Mouse (Mus musculus): ENCODE data around the gene Tnnt3.

The Tnnt3 gene

GRCm38 (mm10) chr7:142498575-142498974 lies at the start of gene Tnnt3:
Gene Tnnt3, plus strand, starts transcription at chr7:142498836.
- no peak for DNase-seq (ENCODE audit: low spot score)

- DNase-seq (ENCODE audit: low spot score) = no peak
Measured at GRCm38 (mm10) chr7:142449038-142449617, 49.5 kb upstream of the Tnnt3 start.

DNA sequence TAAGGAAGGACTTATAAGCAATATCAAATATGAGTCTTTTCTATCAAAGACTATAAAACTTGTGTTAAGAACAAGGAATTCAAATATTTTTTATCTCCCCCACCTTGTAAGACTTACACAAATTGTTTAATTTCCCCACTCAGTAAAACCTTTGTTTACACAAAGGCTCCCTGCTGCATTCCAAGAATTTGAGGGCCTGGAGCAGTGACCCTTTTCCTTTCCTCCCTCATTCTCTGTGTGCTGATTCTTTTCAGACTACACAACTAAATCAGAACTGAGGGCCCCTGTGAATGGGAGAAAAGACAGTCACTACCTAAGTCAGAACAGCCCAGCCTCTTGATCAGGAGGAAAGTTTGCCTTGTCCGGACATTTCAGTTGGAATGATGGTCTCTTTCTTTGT lies 43.9 kb upstream of the Tnnt3 start:
- DNase-seq (ENCODE audit: low spot score) = no peak

DNA sequence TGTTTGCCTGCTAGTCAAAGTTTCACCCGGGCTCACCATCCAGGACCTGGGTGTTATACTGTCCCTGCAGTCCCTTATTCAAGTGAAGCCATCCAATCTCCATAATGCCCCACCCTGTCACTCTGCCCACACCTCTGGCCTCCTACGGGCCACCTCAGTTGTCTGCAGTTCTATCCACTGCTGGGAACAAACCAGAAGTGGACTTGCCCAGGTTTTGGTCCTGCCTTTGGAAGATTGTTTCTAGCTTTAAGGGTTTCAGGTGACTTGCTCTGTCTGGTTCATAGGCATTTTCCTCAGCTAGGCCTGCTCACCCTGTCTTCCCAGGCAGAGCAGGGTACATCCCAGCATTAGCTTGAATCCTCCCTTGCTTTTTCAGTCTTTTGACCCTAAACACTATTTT lies 43.4 kb upstream of the Tnnt3 start:
- DNase-seq (ENCODE audit: low spot score) = no peak

DNA sequence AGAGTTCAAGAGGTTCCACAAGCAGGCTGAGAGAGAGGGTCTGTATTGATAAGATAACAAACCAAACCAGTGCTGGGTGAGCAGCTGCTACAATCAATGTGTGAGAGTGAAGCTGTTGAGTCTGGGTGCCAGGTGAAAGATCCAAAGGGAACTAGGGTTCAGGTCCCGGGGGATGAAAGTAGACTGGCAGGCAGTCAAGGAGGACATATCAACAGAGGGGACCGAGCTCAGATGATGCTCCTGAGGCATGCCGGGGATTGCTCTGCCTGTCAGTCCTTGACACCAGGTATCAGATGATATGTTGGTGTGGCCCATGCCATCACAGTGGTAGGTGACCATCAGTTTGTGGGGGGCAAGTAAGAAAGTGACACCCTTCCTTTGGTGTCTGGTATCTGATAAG lies 41.8 kb upstream of the Tnnt3 start:
- DNase-seq (ENCODE audit: low spot score) = no peak

DNA sequence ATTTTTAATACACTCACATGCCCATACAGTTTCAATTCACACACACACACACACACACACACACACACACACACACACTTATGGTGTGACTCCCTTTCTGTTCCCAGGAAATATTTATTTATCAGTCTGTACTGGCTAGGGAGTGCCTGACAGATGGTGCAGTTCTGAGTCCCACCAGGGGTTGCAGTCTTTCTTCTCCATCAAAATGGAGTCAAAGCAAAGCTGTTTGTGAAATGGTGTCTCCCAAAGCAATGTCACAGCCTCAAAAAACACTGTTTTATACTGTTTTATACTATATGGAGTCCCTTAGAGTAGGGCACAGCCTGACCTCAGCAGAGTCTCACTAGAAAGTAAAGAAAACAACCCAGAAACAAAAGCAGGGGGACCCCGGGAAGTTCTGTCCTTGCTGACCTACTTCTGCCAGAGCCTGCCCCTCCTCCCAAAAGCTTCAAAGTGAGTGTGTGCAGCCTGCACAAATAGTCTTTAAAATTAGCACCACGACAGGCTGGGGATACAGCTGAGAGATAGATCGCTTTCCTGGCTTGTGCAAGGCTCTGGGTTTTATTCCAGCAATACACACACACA lies 41.3 kb upstream of the Tnnt3 start:
- DNase-seq (ENCODE audit: low spot score) = peak; percentile 43

DNA sequence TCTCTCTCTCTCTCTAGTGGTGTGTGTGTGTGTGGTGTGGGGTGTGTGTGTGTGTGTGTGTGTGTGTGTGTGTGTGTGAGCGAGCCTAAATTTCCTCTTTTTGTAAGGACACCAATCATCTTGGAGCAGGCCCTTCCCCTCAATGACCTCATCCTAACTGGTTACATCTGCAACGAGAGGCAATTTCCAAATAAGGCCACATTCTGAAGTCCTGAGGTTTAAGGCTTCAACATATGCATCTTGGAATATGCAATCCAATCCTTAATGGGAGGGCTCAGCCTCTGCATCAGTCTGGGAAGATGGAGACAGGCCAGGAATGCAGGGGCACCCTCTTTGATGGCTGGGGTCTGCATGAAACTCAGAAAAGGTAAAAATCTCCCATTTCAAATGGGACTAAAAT lies 40.6 kb upstream of the Tnnt3 start:
- no peak for DNase-seq (ENCODE audit: low spot score)

- DNase-seq (ENCODE audit: low spot score) = no peak
Measured at GRCm38 (mm10) chr7:142458676-142459298, 39.8 kb upstream of the Tnnt3 start.

GRCm38 (mm10) chr7:142459299-142459691 lies 39.3 kb upstream of the Tnnt3 start:
- no peak for DNase-seq (ENCODE audit: low spot score)

DNA sequence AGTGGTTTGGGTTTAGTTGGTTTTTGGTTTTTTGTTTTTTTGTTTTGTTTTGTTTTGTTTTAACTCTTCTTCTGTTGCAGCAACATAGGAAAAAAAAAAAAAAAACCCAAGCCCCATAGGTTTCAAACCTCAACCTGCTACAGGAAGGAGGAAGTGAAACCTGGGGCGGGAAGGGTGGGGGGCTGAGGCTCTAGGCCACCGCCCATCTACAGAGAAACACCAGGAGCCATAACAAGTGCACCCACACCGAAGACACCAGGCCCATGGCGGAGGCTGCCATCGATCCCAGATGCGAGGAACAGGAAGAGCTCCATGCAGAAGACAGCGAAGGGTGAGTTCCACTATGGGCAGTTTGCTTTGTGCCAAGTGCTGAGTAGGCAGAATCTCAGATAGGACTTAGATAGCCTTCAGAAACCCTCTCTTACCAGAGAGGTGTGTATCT lies 38.0 kb upstream of the Tnnt3 start, which contains the start of gene Lsp1:
Lsp1 (plus strand) TSS at position 174 of the 442 bp plus-strand sequence.
- DNase-seq (ENCODE audit: low spot score) = no peak

DNA sequence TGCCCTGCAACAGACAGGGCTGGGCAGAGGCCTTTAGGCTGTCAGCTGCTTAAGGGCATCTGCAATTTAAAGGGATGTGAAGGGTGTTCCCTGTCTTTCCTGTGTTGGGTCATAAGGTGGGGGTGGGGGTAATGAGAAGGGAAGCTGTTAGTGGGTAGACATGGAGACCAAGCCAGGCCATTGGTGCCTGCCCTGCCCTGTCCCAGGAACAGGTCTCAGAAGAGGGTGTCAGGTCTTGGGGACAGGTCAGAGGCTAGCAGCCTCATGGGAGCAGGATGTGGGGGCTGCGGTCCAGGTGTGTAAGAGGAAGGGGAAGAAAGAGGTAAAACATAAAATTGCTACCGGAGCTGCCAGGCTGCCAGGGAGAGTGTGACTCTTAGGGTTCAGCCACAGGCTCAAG lies 37.2 kb upstream of the Tnnt3 start:
- no peak for DNase-seq (ENCODE audit: low spot score)

GRCm38 (mm10) chr7:142462190-142462589 lies 36.4 kb upstream of the Tnnt3 start:
- no peak for DNase-seq (ENCODE audit: low spot score)

- no peak for DNase-seq (ENCODE audit: low spot score)
Measured at GRCm38 (mm10) chr7:142462594-142463078, 36.0 kb upstream of the Tnnt3 start.

DNA sequence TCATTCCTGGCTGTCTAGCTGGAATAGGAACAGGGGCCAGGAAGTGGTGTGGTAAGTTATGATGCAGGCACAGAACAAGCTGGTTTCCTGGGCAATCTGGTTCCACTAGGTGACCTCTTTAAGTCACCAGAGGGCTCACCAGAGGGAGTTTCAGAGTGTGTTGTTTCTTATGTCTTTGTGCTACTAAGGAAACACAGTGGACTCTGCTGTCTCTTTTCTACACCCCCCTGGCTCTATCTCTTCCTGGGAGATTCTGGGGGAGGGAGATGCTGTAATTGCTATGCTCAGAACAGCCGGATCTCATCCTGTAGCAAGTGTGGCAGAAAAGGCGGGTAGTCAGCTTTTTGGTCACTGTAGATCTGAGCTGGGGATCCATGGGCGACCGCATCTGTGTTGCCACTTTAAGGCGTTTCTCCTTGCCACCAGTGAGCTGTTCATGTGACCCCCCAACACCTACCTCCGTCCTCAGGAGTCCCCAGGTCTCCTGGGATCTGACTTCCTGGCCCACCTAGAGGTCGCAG lies 28.4 kb upstream of the Tnnt3 start:
- no peak for DNase-seq (ENCODE audit: low spot score)

DNA sequence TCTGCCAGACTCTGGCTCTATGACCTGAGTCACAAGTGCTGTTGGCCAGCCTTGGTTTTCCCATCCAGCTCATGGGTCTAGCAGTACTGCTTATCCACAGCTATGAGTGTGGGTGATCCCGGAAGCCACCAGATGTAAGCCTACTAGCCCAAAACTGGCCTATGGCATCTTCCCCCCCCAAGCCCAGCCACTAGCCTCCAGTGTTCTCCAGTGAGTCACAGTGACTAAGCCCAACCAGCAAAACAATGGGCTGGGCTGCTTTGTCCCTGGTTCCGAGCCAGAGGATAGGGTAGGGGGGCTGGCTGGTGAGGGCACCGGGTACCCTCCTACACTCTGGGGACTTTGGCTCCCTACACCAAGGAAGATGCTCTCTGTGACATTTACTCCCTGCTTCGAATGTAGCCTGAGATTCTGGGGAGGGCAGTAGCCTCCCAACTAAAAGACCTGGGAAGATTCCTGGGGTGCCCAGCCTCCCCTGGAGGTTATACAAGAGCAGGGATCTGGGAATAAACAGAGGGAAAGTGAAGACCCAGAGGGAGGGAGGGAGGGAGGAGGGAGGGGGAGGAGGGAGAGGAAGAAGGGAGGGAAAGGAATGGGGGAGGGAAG lies 27.7 kb upstream of the Tnnt3 start:
- no peak for DNase-seq (ENCODE audit: low spot score)

GRCm38 (mm10) chr7:142471414-142471861 lies 27.2 kb upstream of the Tnnt3 start:
- DNase-seq (ENCODE audit: low spot score) = no peak

GRCm38 (mm10) chr7:142471884-142472570 lies 26.6 kb upstream of the Tnnt3 start:
- no peak for DNase-seq (ENCODE audit: low spot score)

GRCm38 (mm10) chr7:142472936-142473335 lies 25.7 kb upstream of the Tnnt3 start:
- DNase-seq (ENCODE audit: low spot score) = no peak

- no peak for DNase-seq (ENCODE audit: low spot score)
Measured at GRCm38 (mm10) chr7:142473476-142473875, 25.2 kb upstream of the Tnnt3 start.

DNA sequence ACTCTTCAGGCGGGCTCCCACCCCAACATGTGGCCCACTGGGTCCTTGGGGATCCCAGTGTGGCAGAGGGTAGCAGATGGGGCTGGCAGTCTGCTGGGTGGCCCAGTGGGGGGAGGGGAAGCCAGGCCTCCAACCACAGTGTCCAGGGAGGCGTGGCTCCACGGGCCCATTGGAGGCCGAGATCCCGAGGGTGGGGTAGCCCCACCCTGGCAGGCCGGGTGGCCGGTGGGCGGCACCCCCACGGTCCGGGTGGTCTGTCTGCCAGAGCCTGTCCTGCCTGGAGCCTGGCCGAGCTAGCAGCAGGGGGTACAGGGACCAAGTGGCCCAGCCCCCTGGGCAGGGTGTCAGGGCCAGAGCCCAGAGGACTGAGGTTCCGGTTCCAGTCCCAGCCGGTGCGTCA lies 23.8 kb upstream of the Tnnt3 start:
- no peak for DNase-seq (ENCODE audit: low spot score)

DNA sequence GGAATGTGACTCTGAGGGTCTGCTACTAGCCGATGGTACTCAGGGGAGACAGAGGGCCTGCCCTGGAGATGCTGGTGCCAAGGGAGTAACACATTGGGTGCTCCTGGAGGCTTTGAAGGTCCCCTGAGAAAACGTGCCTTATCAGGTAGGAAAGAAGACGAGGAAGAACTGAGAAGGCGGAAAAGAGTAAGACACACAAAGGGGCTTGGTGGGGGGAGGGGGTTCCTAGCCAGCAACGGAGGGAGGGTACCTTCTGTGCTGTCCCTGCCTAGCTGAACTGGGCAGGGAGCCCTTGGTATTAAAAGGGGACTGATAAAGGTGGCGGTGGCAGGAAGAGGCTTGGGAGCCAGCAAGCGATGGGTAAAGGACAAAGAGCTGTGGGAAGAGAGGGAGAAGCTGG lies 23.0 kb upstream of the Tnnt3 start:
- DNase-seq (ENCODE audit: low spot score) = no peak

GRCm38 (mm10) chr7:142476271-142476670 lies 22.4 kb upstream of the Tnnt3 start:
- DNase-seq (ENCODE audit: low spot score) = no peak

All from layer of hippocampus, adult 11-12 months (tissue).